Mouse (Mus musculus) limb, embryonic 10.5 days (tissue): ENCODE measurements around the gene Tmem107. TPM values are rescaled to one million over a fixed set of nuclear protein-coding genes. Genes with fewer than 3 reads are reported as not detected.

ENCODE experiments used
- DNase-seq: peaks from one replicate; pipeline ENCODE4 v3.0.0-alpha.2; 2017; ENCODE audit warnings: low spot score
- H3K27ac ChIP-seq: fragments of 300-500 bp; sonication (generic); 2 replicates; pipeline ENCODE4 v1.5.1; 2016; ENCODE audit warnings: mild to moderate bottlenecking
- H3K27me3 ChIP-seq: fragments of 300-500 bp; sonication (generic); 2 replicates; pipeline ENCODE4 v1.6.1; 2016; ENCODE audit warnings: low read depth, mild to moderate bottlenecking; ENCODE audit not compliant: poor library complexity, severe bottlenecking
- H3K36me3 ChIP-seq: fragments of 300-500 bp; sonication (generic); 2 replicates; pipeline ENCODE4 v1.6.1; 2016; ENCODE audit warnings: mild to moderate bottlenecking, moderate library complexity
- H3K4me1 ChIP-seq: fragments of 300-500 bp; sonication (generic); 2 replicates; pipeline ENCODE4 v1.6.1; 2016
- H3K4me3 ChIP-seq: fragments of 300-500 bp; sonication (generic); 2 replicates; pipeline ENCODE4 v1.5.1; 2016; ENCODE audit warnings: mild to moderate bottlenecking, moderate library complexity
- H3K9me3 ChIP-seq: fragments of 300-500 bp; sonication (generic); replicated peaks from 2 replicates; pipeline ENCODE4 v1.6.1; 2016; ENCODE audit warnings: mild to moderate bottlenecking
- WGBS: fragments of 180-500 bp; shearing (Covaris S2); methylation state at CpG from one replicate; pipeline ENCODE4 v1.1.7; 2016; 5-methylcytosine and 5-hydroxymethylcytosine counted together
- polyA plus RNA-seq: library from polyadenylated mRNA; unstranded; fragments of >200 nt; fragmentation: Nextera tagmentation; extraction: Ambion mirVana; gene quantifications from 2 replicates; pipeline ENCODE4 v1.2.1, GENCODE M21; 2016

The Tmem107 gene
- polyA plus RNA-seq, 1 experiment from 2014 or later, result 35.8 TPM

DNA sequence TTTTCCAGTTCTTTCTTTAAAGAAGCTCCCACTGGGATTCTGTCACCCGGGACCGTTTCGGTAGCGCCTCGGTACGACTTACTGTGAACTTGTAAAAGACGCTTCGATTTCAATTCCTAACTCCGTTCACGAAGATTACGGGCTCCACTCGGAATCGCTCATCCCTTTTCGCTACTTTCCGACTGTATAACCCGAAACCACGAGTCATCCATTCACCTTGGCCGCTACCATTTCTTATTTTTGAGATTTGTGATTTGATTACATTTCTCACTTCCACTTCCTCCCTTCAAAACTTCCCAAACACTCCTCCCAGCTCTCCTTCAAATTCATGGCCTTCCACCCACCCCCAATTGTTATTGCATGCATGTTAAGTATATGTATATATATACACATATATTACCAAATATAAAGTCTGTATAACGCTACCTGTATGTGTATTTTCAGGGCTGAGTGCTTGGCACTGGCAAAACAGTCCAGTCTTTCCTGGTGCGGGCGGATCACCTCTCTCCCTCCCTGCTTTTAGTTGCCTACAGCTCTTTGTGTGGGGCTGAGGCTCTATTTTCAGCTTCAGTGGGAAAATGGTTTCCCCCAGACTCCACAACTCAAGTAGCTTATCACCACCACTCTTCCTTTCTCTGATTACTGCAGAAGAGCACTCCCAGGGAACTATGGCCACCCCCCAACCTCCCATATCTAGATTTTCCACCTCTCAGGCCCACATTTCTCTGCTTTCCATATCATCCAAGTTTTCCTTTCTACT, 40.6 kb downstream of the Tmem107 start:
- WGBS, result 7% methylated on average over 21 of the region's 21 CpGs
- H3K4me1 ChIP-seq, result peaks cover 26% of the 10 kb centered on the region
- DNase-seq, result peak; percentile 49
- H3K27me3 ChIP-seq, result peaks cover 29% of the 10 kb centered on the region
- H3K36me3 ChIP-seq, result peaks cover 34% of the 10 kb centered on the region
- no peaks in the 10 kb centered on the region for H3K9me3 ChIP-seq
- H3K4me3 ChIP-seq, result peak overlapping the region; percentile 62
- H3K27ac ChIP-seq, result peak overlapping the region; percentile 76

- no peak for DNase-seq
- Histone ChIP-seq H3K9me3 (no peaks in the 10 kb centered on the region), H3K36me3 (peaks cover 28% of the 10 kb centered on the region), H3K27me3 (peaks cover 36% of the 10 kb centered on the region), H3K4me1 (peaks cover 26% of the 10 kb centered on the region), H3K4me3 (peak overlapping the region; percentile 62; the same call in 1 of the 2 replicates), H3K27ac (peak overlapping the region; percentile 76)
- WGBS, result 61% methylated on average over 4 of the region's 4 CpGs
Measured at GRCm38 (mm10) chr11:69111865-69112264, 41.3 kb downstream of the Tmem107 start.

GRCm38 (mm10) chr11:69114018-69114417, 43.4 kb downstream of the Tmem107 start:
- Histone ChIP-seq H3K9me3 (no peaks in the 10 kb centered on the region), H3K27me3 (peaks cover 41% of the 10 kb centered on the region), H3K27ac (no peak overlapping the region), H3K4me3 (no peak overlapping the region), H3K36me3 (peaks cover 6% of the 10 kb centered on the region), H3K4me1 (peaks cover 38% of the 10 kb centered on the region)
- WGBS, result 78% methylated on average over 3 of the region's 3 CpGs
- DNase-seq, result no peak

DNA sequence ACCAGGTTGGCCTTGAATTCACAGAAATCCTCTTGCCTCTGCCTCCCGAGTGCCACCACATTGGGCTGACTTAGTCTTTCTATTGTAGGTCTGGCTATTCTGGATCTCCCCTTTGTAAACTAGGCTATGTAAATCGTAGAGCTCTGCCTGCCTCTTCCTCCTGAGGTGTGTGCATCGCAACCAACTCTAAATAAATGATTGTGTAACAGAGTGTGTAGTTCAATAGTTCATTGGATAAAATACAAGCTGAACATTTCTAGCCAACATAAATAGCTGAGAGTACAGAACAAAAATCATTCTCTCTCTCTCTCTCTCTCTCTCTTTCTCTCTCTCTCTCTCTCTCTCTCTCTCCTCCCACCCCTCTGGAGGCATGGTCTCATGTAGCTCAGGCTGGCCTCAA, 44.0 kb downstream of the Tmem107 start:
- peaks cover 41% of the 10 kb centered on the region for H3K27me3 ChIP-seq
- H3K27ac ChIP-seq, result no peak overlapping the region
- H3K4me1 ChIP-seq, result peaks cover 38% of the 10 kb centered on the region
- no peak for DNase-seq
- no peak overlapping the region for H3K4me3 ChIP-seq
- H3K36me3 ChIP-seq, result 0 out of 2 replicates have a peak, but pooled peaks cover under 1% of the 10 kb centered on the region
- WGBS, result 86% methylated on average over 3 of the region's 3 CpGs
- no peaks in the 10 kb centered on the region for H3K9me3 ChIP-seq

DNA sequence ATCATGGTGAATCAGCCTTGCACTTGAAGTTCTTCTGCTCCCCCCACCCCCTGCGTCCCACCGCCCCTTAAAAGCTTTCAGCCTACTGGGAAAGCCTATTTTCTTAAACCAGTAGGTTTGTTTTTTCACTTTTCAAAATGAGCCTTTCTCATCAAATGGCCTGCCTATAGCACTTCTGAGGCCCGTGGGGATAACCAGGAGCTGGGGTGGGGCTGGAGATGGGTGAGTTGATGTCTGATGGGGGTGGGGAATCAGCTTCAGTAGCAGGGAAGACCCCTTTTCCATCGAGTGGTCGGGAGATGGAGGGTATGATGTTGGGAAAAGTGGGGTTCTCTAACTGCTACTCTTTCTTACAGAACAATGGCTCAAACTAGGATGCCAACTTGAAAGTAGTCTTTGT, 46.2 kb downstream of the Tmem107 start:
- H3K27ac ChIP-seq, result no peak overlapping the region
- H3K36me3 ChIP-seq, result no peaks in the 10 kb centered on the region
- WGBS, result 45% methylated on average over 5 of the region's 5 CpGs
- peaks cover 57% of the 10 kb centered on the region for H3K27me3 ChIP-seq
- H3K9me3 ChIP-seq, result no peaks in the 10 kb centered on the region
- H3K4me1 ChIP-seq, result peaks cover 48% of the 10 kb centered on the region
- no peak for DNase-seq
- H3K4me3 ChIP-seq, result peak overlapping the region; percentile 24; the same call in 1 of the 2 replicates

DNA sequence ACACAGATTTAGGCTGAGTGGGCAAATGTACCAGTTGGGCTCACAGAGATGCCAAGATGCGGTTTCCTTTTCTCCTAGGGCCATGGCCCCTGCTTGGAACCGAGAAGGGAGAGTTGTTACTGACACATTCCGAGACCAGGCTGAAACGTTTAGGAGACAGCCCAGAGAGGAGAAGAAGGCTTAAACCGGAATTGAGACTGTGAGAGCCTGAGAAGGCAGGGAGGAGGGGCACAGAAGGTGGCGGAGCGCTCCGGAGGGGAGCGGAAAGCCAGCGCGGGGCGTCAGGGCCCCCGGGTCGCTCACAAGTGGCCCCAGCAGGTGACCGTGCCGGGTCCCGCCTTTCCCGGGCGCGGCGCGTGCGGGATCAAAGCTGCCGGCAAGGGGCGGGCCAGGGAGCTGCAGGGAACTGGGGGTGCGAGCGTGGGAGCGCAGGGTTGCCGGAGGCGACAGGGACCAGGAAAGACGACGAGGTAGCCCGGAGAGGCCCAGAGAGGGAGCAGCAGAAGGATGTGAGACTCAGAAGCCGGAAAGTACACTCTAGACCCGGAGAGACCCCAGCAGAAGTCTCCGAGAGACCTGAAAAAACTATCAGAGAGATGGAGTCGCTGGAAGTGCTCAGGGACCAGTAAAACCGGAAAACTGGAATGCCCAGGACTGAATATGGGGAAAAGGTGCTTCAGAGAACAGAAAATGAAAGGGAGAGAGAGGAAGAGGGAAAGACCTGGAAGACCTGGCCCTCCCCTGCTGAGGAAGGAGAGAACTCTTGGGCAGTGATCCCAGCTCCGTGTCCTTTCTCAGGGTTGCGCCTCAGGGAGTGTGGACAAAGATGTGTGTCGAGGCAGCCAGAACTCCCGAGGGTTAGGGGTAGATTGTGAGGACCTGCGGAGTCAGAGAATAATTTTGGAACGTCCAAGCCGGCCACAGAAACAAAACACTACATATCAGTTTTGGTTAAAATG, 47.4 kb downstream of the Tmem107 start:
- peak overlapping the region; percentile 88 for H3K4me3 ChIP-seq
- peaks cover 51% of the 10 kb centered on the region for H3K27me3 ChIP-seq
- no peaks in the 10 kb centered on the region for H3K9me3 ChIP-seq
- WGBS, result under 1% methylated on average over 45 of the region's 45 CpGs
- peak overlapping the region; percentile 82 for H3K27ac ChIP-seq
- H3K36me3 ChIP-seq, result no peaks in the 10 kb centered on the region
- peaks cover 53% of the 10 kb centered on the region for H3K4me1 ChIP-seq
- peak; percentile 78 for DNase-seq

- peak; percentile 86 for DNase-seq
- Histone ChIP-seq H3K9me3 (no peaks in the 10 kb centered on the region), H3K27ac (peak overlapping the region; percentile 71), H3K27me3 (peaks cover 44% of the 10 kb centered on the region), H3K36me3 (no peaks in the 10 kb centered on the region), H3K4me3 (peak overlapping the region; percentile 88), H3K4me1 (peaks cover 55% of the 10 kb centered on the region)
- 0% methylated on average over 15 of the region's 15 CpGs for WGBS
Measured at GRCm38 (mm10) chr11:69118765-69119164, 48.2 kb downstream of the Tmem107 start.

DNA sequence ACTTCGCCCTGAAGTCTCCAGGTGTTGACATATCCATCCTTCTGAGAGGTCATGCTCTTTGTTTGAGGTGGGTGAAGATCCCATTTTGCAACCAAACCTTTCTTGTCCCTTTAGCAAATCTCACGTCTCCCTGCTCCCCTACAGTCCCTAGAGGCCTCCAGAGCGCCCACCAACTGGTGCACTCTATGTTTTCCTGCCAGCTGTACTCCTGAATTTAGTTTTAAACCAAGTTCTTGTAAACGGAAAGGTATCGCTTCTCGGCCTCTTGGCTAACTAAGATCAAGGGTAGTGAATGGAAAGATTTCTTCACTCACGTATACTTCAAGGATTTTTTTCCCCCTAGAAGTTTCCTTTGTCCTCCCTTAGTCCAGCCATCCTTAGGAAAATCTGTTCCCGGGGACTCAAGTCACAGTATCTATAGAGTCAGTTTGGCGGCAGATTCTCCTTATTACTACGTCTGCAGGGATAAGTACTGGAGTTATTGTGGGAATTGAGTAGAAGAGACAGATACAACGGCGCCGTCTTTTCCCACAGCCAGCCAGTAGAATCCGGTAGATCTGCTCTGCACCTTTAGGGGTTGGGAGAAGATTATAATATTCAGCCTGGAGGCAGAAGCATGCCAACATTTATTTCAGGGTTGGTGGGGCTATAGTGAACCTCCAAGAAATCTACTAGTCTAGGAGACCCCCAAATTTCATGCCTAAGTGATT, 49.0 kb downstream of the Tmem107 start:
- Histone ChIP-seq H3K36me3 (no peaks in the 10 kb centered on the region), H3K9me3 (no peaks in the 10 kb centered on the region), H3K4me3 (peak overlapping the region; percentile 88), H3K27ac (peak overlapping the region; percentile 71), H3K27me3 (peaks cover 41% of the 10 kb centered on the region), H3K4me1 (peaks cover 55% of the 10 kb centered on the region)
- WGBS, result 18% methylated on average over 14 of the region's 14 CpGs
- DNase-seq, result no peak

DNA sequence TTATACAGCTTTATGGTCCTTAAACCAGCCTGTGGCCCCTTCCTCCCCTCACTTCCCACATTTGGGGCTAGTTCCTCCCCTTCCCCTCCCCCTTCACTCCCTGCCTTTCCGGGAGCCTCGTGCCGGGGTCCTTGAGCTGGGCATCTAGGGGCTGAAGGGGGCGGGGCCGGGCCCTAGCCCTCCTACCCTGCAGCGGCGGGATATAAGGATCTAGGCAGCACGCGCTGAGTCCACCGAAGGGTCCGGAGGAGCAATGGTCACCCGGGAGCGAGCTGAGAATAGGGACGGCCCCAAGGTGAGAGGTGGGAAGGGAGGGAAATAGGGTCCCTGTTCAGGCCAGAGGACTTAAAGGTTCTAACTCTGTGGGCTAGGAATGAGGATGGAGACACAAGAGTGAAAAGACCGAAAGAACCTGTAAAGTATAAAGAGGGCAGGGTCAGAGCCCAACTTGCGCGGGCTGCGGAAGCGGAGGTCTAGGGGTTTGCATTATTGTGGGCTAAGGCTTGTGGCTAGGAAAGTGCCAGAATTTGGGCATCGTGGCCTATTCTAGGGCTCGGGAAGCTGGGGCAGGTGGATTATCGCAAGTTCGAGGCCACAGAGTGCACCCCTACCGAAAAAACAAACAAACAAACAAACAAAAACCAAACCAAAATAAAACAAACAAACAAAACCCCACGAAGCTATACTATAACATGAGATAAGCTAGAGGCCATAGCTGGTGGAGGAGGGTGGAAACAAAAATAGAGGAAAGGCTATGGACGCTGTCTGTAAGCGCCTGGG, 49.8 kb downstream of the Tmem107 start, which contains the start of gene Hes7:
Gene Hes7 (plus strand): TSS at position 184 of the 780 bp plus-strand sequence.
- whole genome bisulfite sequencing, result under 1% methylated on average over 27 of the region's 27 CpGs
- H3K27ac ChIP-seq, result peak within 1 kb of the TSS; percentile 80

GRCm38 (mm10) chr11:69121001-69121740, 50.6 kb downstream of the Tmem107 start:
- no peaks in the 10 kb centered on the region for H3K36me3 ChIP-seq
- peak overlapping the region; percentile 88 for H3K4me3 ChIP-seq
- under 1% methylated on average over 33 of the region's 33 CpGs for WGBS
- peaks cover 64% of the 10 kb centered on the region for H3K4me1 ChIP-seq
- peaks cover 30% of the 10 kb centered on the region for H3K27me3 ChIP-seq
- H3K27ac ChIP-seq, result peak overlapping the region; percentile 80
- H3K9me3 ChIP-seq, result no peaks in the 10 kb centered on the region
- peak; percentile 70 for DNase-seq

More for the DNA sequence above, 49.8 kb downstream of the Tmem107 start, which contains the start of gene Hes7:
- peak; percentile 77 for DNase-seq
- Histone ChIP-seq H3K9me3 (no peaks in the 10 kb centered on the region), H3K4me3 (peak within 1 kb of the TSS; percentile 88), H3K27me3 (peaks cover 35% of the 10 kb centered on the region), H3K4me1 (peaks cover 57% of the 10 kb centered on the region), H3K36me3 (no peaks in the 10 kb centered on the region)

GRCm38 (mm10) chr11:69121741-69122335, 51.2 kb downstream of the Tmem107 start:
- H3K9me3 ChIP-seq, result no peaks in the 10 kb centered on the region
- peak overlapping the region; percentile 88 for H3K4me3 ChIP-seq
- peak; percentile 71 for DNase-seq
- WGBS, result 2% methylated on average over 31 of the region's 32 CpGs
- H3K27me3 ChIP-seq, result peaks cover 30% of the 10 kb centered on the region
- H3K4me1 ChIP-seq, result peaks cover 68% of the 10 kb centered on the region
- H3K36me3 ChIP-seq, result no peaks in the 10 kb centered on the region
- H3K27ac ChIP-seq, result peak overlapping the region; percentile 80
